Mouse (Mus musculus): Measurements from ENCODE around the gene Olfr325.
"Not testable (repeated sequence)": the region's sequence is repeated elsewhere in the genome, so short reads cannot be mapped to it uniquely, and the experiment has no call there.

Gene Olfr325

GRCm38 (mm10) chr11:58577430-58577829 is at the start of gene Olfr325:
Gene Olfr325 (plus strand): TSS chr11:58577730.
- DNase-seq, result no peak

DNA sequence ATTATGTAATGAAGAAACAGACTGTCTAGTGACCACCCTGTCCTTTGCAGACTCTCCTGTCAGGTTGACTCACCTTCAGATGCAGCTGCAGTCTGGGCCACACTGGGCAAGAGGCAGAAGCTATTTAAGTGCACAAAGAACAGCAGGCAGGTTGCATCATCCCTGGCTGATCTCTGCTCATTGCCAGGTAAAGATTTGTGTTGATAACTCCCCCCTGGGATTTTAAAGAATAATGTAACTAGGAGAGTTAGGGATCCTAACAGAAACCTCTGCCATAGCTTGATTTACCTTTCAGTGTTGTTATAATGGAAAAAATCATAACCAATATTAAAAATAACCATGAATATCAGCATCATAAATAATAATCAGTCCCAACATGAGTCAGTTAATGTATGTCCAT is 42.8 kb upstream of the Olfr325 start, which contains the start of gene Olfr330:
TSS of gene Olfr330 (minus strand) at position 101 of the 400 bp plus-strand sequence.
- not testable (repeated sequence) for DNase-seq

DNA sequence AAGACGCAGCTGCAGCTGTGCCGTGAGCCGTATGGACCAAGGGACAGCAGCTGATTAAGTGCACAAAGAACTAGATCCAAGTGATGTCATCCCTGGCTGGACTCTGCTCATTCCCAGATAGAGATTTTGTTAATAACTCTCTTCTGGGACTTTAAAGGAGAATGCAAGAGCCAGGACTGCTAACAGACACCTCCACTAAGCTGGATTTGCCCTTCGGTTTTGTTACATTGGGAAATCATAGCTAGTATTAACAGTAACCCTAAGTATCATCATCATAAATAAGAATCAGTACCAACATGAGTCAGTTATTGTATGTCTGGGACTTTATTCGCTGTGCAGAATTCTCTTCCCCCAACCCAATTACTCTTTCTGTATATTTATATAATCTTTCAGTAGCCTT is 31.2 kb upstream of the Olfr325 start, which contains the start of gene Olfr329-ps:
TSS of gene Olfr329-ps (minus strand) at position 101 of the 400 bp plus-strand sequence.
- DNase-seq, result no peak

- DNase-seq, result no peak
These were observed 22.0 kb upstream of the Olfr325 start, which contains the start of gene Olfr328 for GRCm38 (mm10) chr11:58555536-58555935. Gene Olfr328 (minus strand): TSS chr11:58555636.

GRCm38 (mm10) chr11:58570405-58570804 is 7.1 kb upstream of the Olfr325 start, which contains the start of gene Olfr224:
Gene Olfr224 (minus strand): TSS chr11:58570553.
- DNase-seq, result no peak

DNA sequence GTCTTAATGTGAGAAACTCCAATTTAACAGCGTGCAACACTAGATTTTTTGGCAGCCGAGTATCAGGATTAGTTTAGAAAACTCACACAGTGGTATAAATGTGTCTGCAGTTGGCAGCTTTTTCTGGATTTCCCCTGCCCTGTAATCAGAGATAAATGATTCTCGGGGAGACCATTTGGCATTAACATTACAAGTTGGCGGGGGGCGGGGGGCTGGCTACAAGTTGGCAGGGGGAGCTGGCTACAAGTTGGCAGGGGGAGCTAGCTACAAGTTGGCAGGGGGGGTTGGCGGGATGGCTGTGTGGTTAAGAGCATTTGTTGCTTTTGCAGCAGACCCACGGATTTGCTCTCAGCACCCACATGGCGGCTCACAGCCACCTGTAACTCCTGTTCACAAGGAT is 1.1 kb downstream of the Olfr325 start:
- no peak for DNase-seq

DNA sequence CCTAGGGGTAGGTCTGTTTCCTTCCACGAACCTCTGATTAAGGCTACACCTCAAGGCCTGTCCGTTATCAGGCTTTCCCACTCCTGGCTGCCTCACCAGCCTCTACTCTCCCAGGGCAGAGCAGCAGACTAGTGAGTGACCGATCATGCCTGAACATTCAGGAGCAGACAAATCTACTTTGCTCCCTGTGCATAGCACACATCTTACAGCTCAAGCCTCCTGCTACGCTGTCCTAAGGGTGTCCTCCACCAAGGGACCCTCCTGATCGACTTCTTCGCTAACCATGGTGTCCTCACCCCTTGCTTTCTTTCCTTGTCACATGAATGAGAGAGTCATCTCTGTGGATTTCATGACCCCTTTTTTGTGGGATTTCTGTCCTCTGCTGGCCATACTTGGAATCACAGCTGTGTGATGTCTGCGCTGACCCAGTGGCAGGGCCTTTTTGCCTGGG is 10.4 kb downstream of the Olfr325 start:
- peak; percentile 12 for DNase-seq

GRCm38 (mm10) chr11:58588620-58589250 is 11.2 kb downstream of the Olfr325 start:
- no peak for DNase-seq

- DNase-seq, result no peak
These were observed 17.3 kb downstream of the Olfr325 start, which contains the start of gene Olfr324 for GRCm38 (mm10) chr11:58594814-58595213. Gene Olfr324 (plus strand): TSS chr11:58595114.

- no peak for DNase-seq
These were observed 20.3 kb downstream of the Olfr325 start for GRCm38 (mm10) chr11:58597837-58598236.

- no peak for DNase-seq
These were observed 24.5 kb downstream of the Olfr325 start for GRCm38 (mm10) chr11:58602062-58602461.

DNA sequence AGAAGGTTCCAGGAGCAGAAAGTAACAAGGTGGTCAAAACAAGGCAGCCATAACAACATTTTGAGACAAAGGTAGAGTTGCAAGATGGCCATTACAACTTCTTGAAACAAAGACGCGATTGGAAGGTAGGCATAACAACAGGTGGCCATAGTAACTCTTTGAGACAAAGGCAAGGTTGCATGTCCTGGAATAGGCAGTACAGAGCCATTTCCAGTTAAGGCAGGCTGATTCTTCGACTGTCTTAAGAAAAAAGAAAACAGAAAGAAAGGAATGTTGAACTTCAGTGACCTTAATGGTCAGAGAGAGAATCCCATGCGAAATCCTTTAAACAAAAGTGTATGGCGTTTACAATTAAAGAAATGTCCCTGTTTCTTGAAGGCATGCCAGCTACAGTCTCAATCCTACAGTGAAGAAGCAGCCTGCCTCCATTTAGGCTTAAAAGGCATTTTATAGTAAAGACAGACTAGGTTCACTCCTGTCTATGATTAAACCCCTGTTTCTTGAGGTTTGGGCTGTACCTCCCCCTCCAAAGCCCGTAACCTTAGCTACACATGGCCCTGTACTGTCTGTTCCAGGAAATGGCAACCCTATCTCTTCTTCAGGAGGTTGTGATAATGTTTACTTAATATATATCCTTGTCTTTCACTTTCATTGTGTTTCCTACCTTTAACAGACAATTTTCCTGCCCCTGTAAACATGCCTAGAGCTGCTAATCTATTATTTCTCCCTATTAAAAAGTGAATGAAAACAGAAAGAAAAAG is 25.4 kb downstream of the Olfr325 start:
- no peak for DNase-seq

DNA sequence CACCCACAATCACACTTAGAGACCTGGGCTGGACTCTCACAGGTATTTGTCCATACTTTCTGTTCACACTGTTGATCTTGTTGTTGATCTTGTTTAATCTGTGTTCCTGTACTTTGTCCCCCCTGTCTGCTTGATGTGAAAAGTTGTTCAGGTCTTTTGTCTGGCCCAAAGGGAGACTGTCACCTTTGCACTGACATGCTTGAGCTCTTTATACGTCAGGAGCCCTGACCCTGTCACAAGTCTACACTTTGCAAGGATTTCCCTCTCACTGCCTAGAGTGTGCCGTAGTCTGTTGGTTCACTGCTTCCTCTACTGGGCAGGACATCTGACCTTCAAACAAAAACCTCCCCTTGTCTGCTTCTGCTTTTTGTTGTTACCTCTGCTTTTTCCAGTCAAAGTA is 27.2 kb downstream of the Olfr325 start:
- DNase-seq, result no peak

DNA sequence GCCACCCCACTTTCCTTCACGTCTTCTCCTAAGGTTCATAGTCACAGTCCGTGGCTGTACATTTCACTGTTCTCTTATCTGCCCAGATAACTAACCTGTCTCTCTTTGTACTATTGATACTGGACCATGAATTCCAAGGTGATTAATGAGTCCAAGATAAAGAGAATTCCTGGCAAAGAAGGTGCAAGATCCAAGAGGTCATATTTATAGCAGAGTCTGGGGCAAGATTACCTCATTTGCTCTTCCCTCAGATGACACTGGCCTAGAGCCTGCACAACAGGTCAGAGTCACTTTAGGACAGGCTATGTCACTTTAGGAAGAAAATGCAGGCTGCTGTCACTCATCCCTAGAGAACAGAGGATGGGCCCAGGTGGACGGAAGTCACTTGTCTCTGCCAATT is 27.7 kb downstream of the Olfr325 start:
- DNase-seq, result no peak

DNA sequence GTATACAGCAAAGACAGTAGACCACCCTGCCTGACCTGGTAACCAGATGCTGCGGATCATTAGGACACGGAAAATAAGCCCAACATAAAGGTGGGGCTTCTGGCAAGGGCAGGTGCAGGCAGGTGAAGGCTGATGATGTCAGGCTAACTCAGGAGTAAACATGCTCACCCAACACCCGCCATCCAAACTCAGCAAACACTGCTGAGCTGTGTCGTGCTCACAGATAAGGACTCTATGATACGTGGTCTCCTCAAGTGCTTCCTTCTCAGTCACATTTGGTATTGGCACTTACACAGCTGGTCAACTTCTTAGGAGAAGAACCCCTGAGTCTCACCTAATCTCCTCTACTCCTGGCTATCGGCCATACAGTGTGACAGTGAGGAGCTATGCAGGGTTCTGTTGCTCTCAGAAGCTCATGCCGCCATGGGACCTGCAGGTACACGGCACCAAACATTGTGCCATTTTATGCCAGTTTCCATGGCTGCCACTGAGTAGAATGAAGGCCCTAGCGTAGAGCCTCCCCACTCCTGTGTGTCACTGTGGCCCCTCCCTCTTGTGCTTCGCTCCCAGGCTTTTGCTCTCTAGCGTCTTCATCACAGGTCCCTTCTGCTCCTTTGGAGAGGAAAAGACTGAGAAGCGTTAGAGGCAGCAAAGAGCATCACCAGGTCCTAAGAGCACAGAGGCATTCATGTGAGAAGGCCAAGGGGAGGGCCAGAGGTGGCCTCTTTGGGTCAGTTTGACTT is 28.8 kb downstream of the Olfr325 start:
- no peak for DNase-seq

DNA sequence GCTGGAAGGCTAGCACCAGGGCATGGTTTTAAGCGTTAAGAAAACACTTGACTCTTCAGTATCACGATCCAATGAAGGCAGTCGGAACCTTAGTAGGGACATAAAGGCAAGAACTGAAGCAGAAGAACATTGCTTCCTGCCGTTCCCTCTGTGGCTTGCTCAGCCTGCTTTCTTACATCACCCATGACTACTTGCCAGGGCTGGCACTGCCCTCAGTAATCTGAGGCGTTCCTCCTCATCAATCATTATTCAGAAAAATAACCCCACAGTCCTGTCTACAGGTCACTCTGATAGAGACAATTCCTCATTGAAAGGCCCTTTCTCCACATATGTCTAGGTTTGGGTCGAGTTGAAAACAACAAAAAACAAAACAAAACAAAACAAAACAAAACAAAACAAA is 29.5 kb downstream of the Olfr325 start:
- no peak for DNase-seq

- no peak for DNase-seq
These were observed 35.8 kb downstream of the Olfr325 start for GRCm38 (mm10) chr11:58613359-58613758.

DNA sequence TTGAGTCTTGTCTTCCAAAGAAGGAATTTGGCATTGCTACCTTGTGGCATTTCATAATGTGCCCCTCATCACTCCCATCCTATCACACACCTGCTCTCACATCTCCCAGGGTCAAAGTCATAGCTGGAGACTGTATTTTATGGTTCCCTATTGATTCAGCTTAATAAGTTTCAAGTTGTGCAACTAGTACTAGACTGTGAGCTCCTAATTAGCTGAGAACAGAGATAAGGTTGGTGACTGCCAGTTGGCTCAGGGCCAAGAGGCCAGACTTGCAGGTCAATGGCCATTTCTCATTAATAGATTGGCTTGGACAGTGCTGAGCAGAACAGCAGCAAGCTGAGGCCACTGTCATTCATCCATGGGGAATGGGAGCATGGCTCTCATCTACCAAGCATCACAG is 37.0 kb downstream of the Olfr325 start:
- no peak for DNase-seq

GRCm38 (mm10) chr11:58615975-58616374 is 38.4 kb downstream of the Olfr325 start, which contains the start of gene 2210407C18Rik:
Gene 2210407C18Rik (minus strand): TSS chr11:58616075.
- DNase-seq, result no peak

GRCm38 (mm10) chr11:58618369-58618768 is 40.8 kb downstream of the Olfr325 start:
- DNase-seq, result no peak

- no peak for DNase-seq
These were observed 41.3 kb downstream of the Olfr325 start for GRCm38 (mm10) chr11:58618793-58619192.

DNA sequence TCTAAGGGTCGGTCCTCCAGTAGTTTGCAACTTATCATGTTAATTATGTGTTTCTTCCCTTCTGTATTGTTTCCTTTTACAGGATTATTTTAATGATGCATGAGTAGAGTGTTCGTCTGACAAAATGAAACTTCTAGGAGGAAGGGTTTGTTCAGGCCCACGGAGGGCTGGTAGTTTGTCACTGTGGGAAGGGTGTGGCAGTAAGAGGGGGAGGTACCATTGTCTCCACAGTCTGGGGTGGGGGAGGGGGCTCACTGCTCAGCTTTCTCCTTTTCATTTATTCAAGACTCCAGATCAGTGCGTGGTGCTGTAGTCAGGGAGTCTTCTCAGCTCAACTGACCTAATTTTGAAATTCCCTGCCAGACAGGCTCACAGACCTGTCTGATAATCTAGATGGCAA is 48.6 kb downstream of the Olfr325 start:
- DNase-seq, result no peak

GRCm38 (mm10) chr11:58630401-58630800 is 52.9 kb downstream of the Olfr325 start, which contains the start of gene Olfr323:
Gene Olfr323 (minus strand): TSS chr11:58630501.
- no peak for DNase-seq
